Mouse (Mus musculus): ENCODE results near the gene Ica1. TPM values are rescaled to one million over a fixed set of nuclear protein-coding genes. Genes with fewer than 3 reads are reported as not detected.
A peak's percentile ranks its signal among the peaks of the same experiment; 100 is the strongest.

Ica1 gene
- polyA plus RNA-seq, 1 experiment, result 0.69 TPM

DNA sequence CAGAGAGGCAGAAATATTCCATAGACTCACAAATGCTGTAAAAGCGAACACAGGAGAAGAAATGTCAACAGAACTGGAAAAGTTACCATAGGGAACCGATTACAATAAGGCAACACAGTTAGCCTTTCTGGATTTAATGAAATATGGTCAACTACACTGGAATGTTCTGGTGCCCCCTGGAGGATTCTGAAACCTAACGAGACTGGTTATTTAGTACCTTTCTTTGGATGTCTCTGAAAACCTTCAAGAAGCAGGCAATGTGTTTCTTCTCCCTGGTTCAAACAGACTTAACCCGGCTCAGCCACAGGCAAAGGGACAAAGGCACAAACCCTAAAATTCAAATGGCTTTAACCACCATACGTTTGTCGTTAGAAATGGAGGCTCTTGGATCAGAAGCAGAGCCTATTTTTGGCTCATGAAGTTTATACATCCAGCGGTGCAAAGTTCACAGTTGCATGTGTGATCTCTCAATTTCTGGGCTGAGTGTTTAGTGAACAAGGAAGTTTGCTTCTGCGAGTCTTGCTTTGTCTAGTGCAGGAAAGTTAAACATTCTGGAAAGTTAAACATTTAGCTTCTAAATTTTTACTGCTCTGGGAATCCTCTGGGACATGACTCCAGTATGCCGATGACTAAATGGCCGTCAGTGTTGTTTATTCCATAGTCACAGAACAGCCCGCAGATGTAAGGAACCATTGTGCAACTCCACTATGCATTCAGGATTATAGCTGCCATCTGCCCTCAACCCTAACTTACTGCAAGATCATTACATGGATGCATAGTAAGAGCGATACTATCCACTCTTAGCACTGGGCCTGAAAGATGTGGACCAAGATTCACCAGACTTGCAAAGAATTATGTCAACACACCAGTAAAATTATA lies 83.4 kb downstream of the Ica1 start:
- peak; percentile 59 for DNase-seq
- no peaks in the 10 kb centered on the region for H3K36me3 ChIP-seq (ENCODE audit: control insufficient read depth, insufficient read depth, low read length)
- no peak overlapping the region for H3K4me3 ChIP-seq (ENCODE audit: control insufficient read depth, insufficient read depth, low read length)
- H3K4me1 ChIP-seq (replicated peaks; ENCODE audit: control insufficient read depth, insufficient read depth, low read length), result no peaks in the 10 kb centered on the region
- WGBS, result 90% methylated on average over 12 of the region's 12 CpGs
- no peak for TF ChIP-seq POLR2A (IDR thresholded peaks at IDR 0.05; ENCODE audit: control insufficient read depth, extremely low read depth, insufficient read depth, low read length, poor library complexity)
- TF ChIP-seq CTCF (IDR thresholded peaks at IDR 0.05; ENCODE audit: borderline replicate concordance, control insufficient read depth, extremely low read depth, insufficient read depth, low read length, poor library complexity), result no peak
- no peaks in the 10 kb centered on the region for H3K27me3 ChIP-seq (ENCODE audit: control insufficient read depth, insufficient read depth, low read length)
- no peak overlapping the region for H3K27ac ChIP-seq (ENCODE audit: control insufficient read depth, insufficient read depth, low read length)

DNA sequence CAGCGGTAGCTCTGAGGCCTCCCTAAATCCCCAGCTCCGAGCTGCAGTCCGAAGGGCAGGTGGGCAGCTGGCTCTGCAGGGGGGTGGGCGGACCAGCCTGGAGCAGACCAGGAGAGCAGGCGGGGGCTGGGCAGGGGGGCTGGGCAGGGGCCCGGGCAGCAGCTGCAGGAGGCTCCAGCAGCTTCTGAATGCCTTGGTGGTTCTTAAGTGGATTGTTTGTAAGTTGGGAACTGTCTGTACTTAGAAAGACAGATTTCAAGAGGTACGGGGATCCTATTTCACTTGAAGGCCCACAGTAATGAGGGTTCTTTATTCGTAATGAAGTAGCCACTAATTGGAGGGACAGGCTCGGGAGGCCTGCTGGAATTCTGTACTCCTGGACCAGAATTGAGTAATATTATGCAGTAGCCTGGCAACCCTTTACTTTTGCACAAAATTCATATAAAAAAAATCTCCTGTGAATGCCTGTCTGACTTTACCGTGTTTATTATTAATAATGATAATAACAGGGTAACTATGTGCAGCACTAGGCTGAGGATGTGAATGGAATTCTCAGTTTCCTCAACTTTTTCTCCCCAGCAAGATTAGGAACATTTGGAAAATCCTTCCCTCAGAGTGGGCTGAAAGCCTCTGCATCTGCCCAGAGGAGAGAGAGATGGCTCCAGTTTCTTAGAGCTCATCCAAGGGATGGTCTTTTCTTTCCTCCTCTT lies 84.2 kb downstream of the Ica1 start:
- DNase-seq, result no peak
- Histone ChIP-seq H3K4me1 (replicated peaks; ENCODE audit: control insufficient read depth, insufficient read depth, low read length) (no peaks in the 10 kb centered on the region), H3K36me3 (ENCODE audit: control insufficient read depth, insufficient read depth, low read length) (no peaks in the 10 kb centered on the region), H3K4me3 (ENCODE audit: control insufficient read depth, insufficient read depth, low read length) (no peak overlapping the region), H3K27me3 (ENCODE audit: control insufficient read depth, insufficient read depth, low read length) (no peaks in the 10 kb centered on the region), H3K27ac (ENCODE audit: control insufficient read depth, insufficient read depth, low read length) (no peak overlapping the region)
- WGBS, result 94% methylated on average over 10 of the region's 10 CpGs
- TF ChIP-seq CTCF (IDR thresholded peaks at IDR 0.05; ENCODE audit: borderline replicate concordance, control insufficient read depth, extremely low read depth, insufficient read depth, low read length, poor library complexity) (no peak), POLR2A (IDR thresholded peaks at IDR 0.05; ENCODE audit: control insufficient read depth, extremely low read depth, insufficient read depth, low read length, poor library complexity) (no peak)

DNA sequence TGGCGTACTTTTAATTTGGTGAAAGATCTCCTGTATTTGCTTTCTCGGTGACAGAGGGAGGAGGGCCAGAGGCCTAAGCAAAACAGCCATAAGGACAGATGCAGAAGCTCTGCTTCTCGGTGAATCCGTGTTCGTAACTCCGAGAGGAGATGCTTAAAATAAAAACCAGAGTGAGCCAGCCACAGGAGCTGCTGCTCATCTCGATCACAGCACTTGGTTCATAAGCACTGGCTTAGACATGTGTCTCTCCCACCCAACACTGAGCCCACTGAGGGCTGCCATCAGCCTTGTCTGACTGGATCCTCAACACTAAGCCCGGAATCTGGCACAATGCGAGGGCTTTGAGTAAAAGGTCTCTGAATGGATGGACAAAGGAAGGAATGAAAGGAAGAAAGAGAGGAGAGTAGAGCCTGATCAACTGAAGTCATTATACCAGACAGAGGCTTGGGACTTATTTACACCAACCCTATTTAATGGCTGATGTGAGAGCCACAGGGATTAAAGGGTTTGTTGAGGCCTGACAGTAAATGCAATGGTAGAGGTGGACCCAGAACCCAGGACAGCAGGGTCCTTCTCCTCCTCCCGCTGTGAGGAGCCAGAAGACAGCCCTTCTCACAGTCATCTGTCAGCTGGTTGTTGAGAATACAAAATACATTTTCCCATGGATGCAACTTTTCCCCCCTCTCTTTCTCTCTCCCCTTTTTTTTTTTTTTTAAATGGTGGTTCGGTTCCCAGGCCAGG lies 85.0 kb downstream of the Ica1 start:
- Histone ChIP-seq H3K27me3 (ENCODE audit: control insufficient read depth, insufficient read depth, low read length) (no peaks in the 10 kb centered on the region), H3K4me1 (replicated peaks; ENCODE audit: control insufficient read depth, insufficient read depth, low read length) (no peaks in the 10 kb centered on the region), H3K36me3 (ENCODE audit: control insufficient read depth, insufficient read depth, low read length) (no peaks in the 10 kb centered on the region), H3K4me3 (ENCODE audit: control insufficient read depth, insufficient read depth, low read length) (no peak overlapping the region), H3K27ac (ENCODE audit: control insufficient read depth, insufficient read depth, low read length) (no peak overlapping the region)
- WGBS, result 95% methylated on average over 11 of the region's 11 CpGs
- TF ChIP-seq CTCF (IDR thresholded peaks at IDR 0.05; ENCODE audit: borderline replicate concordance, control insufficient read depth, extremely low read depth, insufficient read depth, low read length, poor library complexity) (no peak), POLR2A (IDR thresholded peaks at IDR 0.05; ENCODE audit: control insufficient read depth, extremely low read depth, insufficient read depth, low read length, poor library complexity) (no peak)
- DNase-seq, result no peak

DNA sequence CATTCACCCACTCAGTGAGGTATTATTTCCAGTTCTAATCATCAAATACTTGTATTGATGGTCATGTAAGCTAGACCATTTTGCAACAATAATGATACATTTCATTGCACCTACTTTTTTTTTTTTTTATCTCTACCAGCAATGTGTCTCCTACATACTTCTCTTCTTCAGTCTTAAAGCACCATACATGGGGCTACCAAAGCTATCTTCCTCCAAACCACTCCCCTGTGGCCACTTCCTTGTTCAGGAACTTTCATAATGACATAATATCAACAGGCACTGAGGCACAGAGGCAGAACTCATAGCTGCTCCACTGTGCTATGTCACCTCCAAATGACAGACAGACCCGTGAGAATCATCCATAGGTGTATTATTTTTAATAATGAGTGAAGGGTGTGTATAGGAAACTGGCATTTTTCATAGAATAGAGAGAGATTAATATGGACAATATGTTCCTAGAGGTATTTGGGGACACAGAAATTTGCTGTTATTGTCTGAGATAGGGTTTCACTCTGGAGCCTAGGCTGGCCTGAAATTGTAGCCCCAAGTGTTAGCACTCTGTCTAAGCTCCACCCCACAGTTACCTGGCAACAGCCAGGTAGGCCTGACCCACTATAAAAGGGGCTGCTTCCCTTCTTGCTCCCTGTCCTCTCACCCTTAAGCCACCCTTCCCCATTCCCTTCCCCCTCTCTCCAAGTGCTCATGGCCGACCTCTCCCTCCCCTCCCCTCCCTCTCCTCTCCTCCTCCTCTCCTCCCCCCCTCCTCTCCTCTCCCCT lies 86.9 kb downstream of the Ica1 start:
- Histone ChIP-seq H3K27me3 (ENCODE audit: control insufficient read depth, insufficient read depth, low read length) (no peaks in the 10 kb centered on the region), H3K4me1 (replicated peaks; ENCODE audit: control insufficient read depth, insufficient read depth, low read length) (no peaks in the 10 kb centered on the region), H3K4me3 (ENCODE audit: control insufficient read depth, insufficient read depth, low read length) (no peak overlapping the region), H3K27ac (ENCODE audit: control insufficient read depth, insufficient read depth, low read length) (no peak overlapping the region), H3K36me3 (ENCODE audit: control insufficient read depth, insufficient read depth, low read length) (no peaks in the 10 kb centered on the region)
- TF ChIP-seq POLR2A (IDR thresholded peaks at IDR 0.05; ENCODE audit: control insufficient read depth, extremely low read depth, insufficient read depth, low read length, poor library complexity) (no peak), CTCF (IDR thresholded peaks at IDR 0.05; ENCODE audit: borderline replicate concordance, control insufficient read depth, extremely low read depth, insufficient read depth, low read length, poor library complexity) (no peak)
- DNase-seq, result no peak
- WGBS, result 64% methylated on average over 2 of the region's 2 CpGs

DNA sequence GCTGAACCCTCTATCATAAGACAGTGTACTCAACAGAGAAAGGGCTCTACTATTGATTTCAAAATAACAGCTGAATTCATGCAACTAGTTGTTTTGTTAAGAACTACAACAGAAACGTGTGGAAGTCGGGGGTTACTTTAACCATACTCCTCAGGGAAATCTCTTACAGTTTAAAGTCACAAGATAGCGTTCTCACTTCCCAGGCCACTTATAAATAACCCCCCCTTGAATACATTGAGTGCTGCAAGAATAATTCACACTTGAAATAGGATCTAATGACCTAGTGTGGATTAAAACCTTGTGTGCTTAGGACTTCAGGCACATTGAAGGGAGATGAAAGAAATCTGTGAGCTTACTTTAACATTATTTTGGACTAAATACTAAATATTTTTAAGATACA lies 87.8 kb downstream of the Ica1 start:
- Histone ChIP-seq H3K36me3 (ENCODE audit: control insufficient read depth, insufficient read depth, low read length) (no peaks in the 10 kb centered on the region), H3K4me3 (ENCODE audit: control insufficient read depth, insufficient read depth, low read length) (no peak overlapping the region), H3K27ac (ENCODE audit: control insufficient read depth, insufficient read depth, low read length) (no peak overlapping the region), H3K4me1 (replicated peaks; ENCODE audit: control insufficient read depth, insufficient read depth, low read length) (no peaks in the 10 kb centered on the region), H3K27me3 (ENCODE audit: control insufficient read depth, insufficient read depth, low read length) (no peaks in the 10 kb centered on the region)
- no peak for DNase-seq
- WGBS, result 91% methylated on average over 3 of the region's 3 CpGs
- no peak for TF ChIP-seq CTCF (IDR thresholded peaks at IDR 0.05; ENCODE audit: borderline replicate concordance, control insufficient read depth, extremely low read depth, insufficient read depth, low read length, poor library complexity)
- no peak for TF ChIP-seq POLR2A (IDR thresholded peaks at IDR 0.05; ENCODE audit: control insufficient read depth, extremely low read depth, insufficient read depth, low read length, poor library complexity)

All from thymus, adult 2 months (tissue).